Mouse (Mus musculus) bone marrow macrophage, adult 2 months (primary cell): ENCODE results near the gene Sympk.

Experiments
- CTCF ChIP-seq: IDR thresholded peaks from 2 replicates; pipeline ENCODE4 v1.5.1; 2012; ENCODE audit warnings: low read depth, mild to moderate bottlenecking, low read length, moderate library complexity
- POLR2A ChIP-seq: IDR thresholded peaks from 2 replicates; pipeline ENCODE4 v1.6.1; 2012; ENCODE audit warnings: mild to moderate bottlenecking, low read depth, low read length, borderline replicate concordance

- no peak for TF ChIP-seq CTCF
- no peak for TF ChIP-seq POLR2A
Observed at GRCm38 (mm10) chr7:19044616-19045015, 20.4 kb downstream of the Sympk start.
